Mouse (Mus musculus) stomach, postnatal 0 days (tissue): Measurements from ENCODE around the gene Utrn.

Experiments used
- CTCF ChIP-seq: IDR thresholded peaks from 2 replicates; pipeline ENCODE4 v1.5.1; 2016; ENCODE audit warnings: antibody characterized with exemption, low read depth, mild to moderate bottlenecking, moderate library complexity
- EP300 ChIP-seq: optimal IDR thresholded peaks from 2 replicates; pipeline ENCODE3; 2016; ENCODE audit warnings: antibody characterized with exemption

DNA sequence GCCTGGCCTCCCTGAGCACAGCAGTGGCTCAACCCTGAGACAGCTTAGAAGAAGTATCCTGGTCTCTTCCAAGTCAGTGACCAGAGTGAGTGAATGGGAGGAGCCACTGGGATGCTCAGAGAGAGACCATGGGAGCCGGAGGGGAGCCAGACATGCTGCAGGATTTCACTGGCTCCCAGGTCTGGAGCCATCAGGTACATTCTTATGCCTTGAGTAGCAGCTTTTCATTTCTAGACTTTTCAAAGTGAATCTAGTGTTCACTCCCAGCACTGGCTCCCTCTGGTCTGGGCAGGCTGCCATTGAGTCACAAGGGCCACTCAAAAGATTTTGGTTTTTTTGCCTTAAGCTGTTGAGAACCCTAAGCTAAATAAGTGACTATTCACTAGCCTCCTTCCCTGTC, 31.5 kb downstream of the Utrn start:
- TF ChIP-seq EP300 (no peak), CTCF (no peak)
